Mouse (Mus musculus): ENCODE results near the gene Gm17651.

GRCm38 (mm10) chr3:97654901-97655300 lies 19.6 kb downstream of the Gm17651 start:
- peak; percentile 57 for TF ChIP-seq CTCF (IDR thresholded peaks at IDR 0.05; ENCODE audit: insufficient read depth, low read length)
- TF ChIP-seq POLR2A (IDR thresholded peaks at IDR 0.05; ENCODE audit: borderline replicate concordance, extremely low read depth, low read depth, low read length), result no peak
